Mouse (Mus musculus) stomach, embryonic 14.5 days (tissue): ENCODE results near the gene Cldn22. TPM values are rescaled to one million over a fixed set of nuclear protein-coding genes. Genes with fewer than 3 reads are reported as not detected.
A peak's percentile ranks its signal among the peaks of the same experiment; 100 is the strongest.

Experiments
- ATAC-seq: fragments of 200-750 bp; cut with Nextera tagmentation; 2 replicates; pipeline ENCODE4 v1.8.0; 2017; ENCODE audit warnings: low read depth, moderate TSS enrichment; ENCODE audit not compliant: insufficient number of reproducible peaks, insufficient read depth, low FRiP score
- H3K27ac ChIP-seq: fragments of 300-500 bp; sonication (generic); 2 replicates; pipeline ENCODE4 v1.5.1; 2014; ENCODE audit warnings: mild to moderate bottlenecking, low read length, moderate library complexity, mixed read lengths
- H3K27me3 ChIP-seq: fragments of 300-500 bp; sonication (generic); 2 replicates; pipeline ENCODE4 v1.6.1; 2014; ENCODE audit warnings: low read length, control low read depth, mixed read lengths; ENCODE audit not compliant: control insufficient read depth, insufficient read depth
- H3K36me3 ChIP-seq: fragments of 300-500 bp; sonication (generic); 2 replicates; pipeline ENCODE4 v1.6.1; 2014; ENCODE audit warnings: mild to moderate bottlenecking, control low read depth, low read length, moderate library complexity, mixed read lengths; ENCODE audit not compliant: control insufficient read depth, insufficient read depth
- H3K4me1 ChIP-seq: fragments of 300-500 bp; sonication (generic); 2 replicates; pipeline ENCODE4 v1.6.1; 2014; ENCODE audit warnings: low read length, control low read depth, mixed read lengths; ENCODE audit not compliant: control insufficient read depth, insufficient read depth
- H3K4me2 ChIP-seq: fragments of 300-500 bp; sonication (generic); replicated peaks from 2 replicates; pipeline ENCODE4 v1.6.1; 2014; ENCODE audit warnings: low read depth, low read length, control low read depth
- H3K4me3 ChIP-seq: fragments of 300-500 bp; sonication (generic); 2 replicates; pipeline ENCODE4 v1.5.1; 2014; ENCODE audit warnings: low read depth, low read length, control low read depth
- H3K9ac ChIP-seq: fragments of 300-500 bp; sonication (generic); replicated peaks from 2 replicates; pipeline ENCODE4 v1.6.1; 2014; ENCODE audit warnings: low read depth, mild to moderate bottlenecking, control low read depth, low read length, moderate library complexity, mixed read lengths
- H3K9me3 ChIP-seq: fragments of 300-500 bp; sonication (generic); 2 replicates; pipeline ENCODE4 v1.6.1; 2016; ENCODE audit warnings: low read depth, low read length, control low read depth; ENCODE audit not compliant: control insufficient read depth
- WGBS: fragments of 180-500 bp; shearing (Covaris S2); extraction: QIAGEN DNeasy Blood & Tissue Kit; methylation state at CpG from one replicate; pipeline ENCODE4 v1.1.7; 2014; 5-methylcytosine and 5-hydroxymethylcytosine counted together
- polyA plus RNA-seq: library from polyadenylated mRNA; unstranded; fragments of >200 nt; fragmentation: Nextera tagmentation; extraction: Ambion mirVana; gene quantifications from 2 replicates; pipeline ENCODE4 v1.2.1, GENCODE M21; 2014

The Cldn22 gene
- polyA plus RNA-seq, 1 experiment from 2014 or later = not detected

DNA sequence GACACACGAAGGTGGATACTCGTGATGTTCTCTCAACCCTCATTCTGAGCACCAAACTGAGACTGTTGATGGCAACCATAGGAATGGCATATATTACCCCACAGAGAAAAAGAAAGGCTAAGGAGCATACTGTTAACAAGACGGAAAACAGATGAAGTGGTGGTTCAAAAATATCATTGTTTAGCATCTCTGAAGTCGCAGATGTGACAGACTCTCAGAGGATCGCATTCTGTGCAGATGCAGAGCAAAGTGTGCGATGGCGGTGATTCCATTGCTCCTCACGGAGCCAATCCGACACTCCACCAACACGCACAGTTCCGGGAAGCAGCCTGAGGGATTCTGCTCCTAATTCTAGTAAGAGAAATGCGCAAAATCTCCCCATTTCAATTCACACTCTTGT, 35.0 kb downstream of the Cldn22 start:
- Histone ChIP-seq H3K27ac (no peak overlapping the region), H3K4me2 (no peak overlapping the region), H3K4me1 (no peaks in the 10 kb centered on the region), H3K36me3 (peaks cover 34% of the 10 kb centered on the region), H3K9ac (no peak overlapping the region), H3K9me3 (no peaks in the 10 kb centered on the region), H3K4me3 (no peak overlapping the region), H3K27me3 (no peaks in the 10 kb centered on the region)
- no peak for ATAC-seq
- WGBS = 90% methylated on average over 12 of the region's 12 CpGs

DNA sequence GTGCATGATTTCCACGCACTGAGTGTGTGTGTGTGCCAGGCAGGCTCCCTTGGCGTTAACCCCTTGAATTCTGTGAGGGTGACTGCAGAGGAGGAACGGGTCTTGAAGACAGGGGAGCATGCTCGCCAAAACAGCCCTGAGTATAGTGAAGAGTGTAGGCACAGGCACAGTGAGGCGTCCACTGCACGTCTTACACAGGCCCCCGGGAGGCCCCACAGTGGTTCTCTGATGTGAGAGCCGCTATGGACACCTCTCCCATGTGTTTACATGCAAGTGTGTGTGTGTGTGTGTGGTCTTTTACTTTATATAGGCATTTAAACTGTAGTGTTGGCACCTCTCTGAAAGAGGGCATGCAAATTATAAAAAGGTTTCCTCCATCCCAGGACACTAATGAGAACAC, 42.3 kb downstream of the Cldn22 start:
- Histone ChIP-seq H3K27me3 (no peaks in the 10 kb centered on the region), H3K9me3 (no peaks in the 10 kb centered on the region), H3K4me2 (no peak overlapping the region), H3K36me3 (peaks cover 44% of the 10 kb centered on the region), H3K27ac (no peak overlapping the region), H3K9ac (no peak overlapping the region), H3K4me3 (no peak overlapping the region), H3K4me1 (no peaks in the 10 kb centered on the region)
- no peak for ATAC-seq
- 80% methylated on average over 8 of the region's 8 CpGs for WGBS

DNA sequence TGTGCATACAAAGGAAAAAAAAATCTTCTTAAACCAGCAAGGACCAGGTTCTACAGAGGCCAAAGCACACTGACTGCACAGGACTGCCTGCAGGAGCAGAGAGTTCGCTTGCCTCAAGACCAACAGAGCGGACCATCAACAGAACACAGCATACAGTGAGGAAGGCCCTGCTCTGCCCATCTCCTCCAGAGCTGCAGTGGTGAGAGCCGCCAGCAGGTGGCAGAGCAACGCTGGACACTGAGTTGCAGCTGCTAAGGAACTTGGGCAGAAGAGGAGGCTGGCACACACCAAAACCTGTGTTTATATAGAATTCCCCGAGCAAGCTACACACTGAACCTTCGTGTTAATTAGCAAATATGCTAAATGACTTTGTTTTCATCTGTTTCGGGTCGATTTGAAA, 42.8 kb downstream of the Cldn22 start:
- Histone ChIP-seq H3K4me3 (no peak overlapping the region), H3K9ac (no peak overlapping the region), H3K36me3 (peaks cover 44% of the 10 kb centered on the region), H3K27ac (no peak overlapping the region), H3K9me3 (no peaks in the 10 kb centered on the region), H3K27me3 (no peaks in the 10 kb centered on the region), H3K4me1 (no peaks in the 10 kb centered on the region), H3K4me2 (no peak overlapping the region)
- peak; percentile 66 for ATAC-seq
- 26% methylated on average over 8 of the region's 8 CpGs for WGBS

DNA sequence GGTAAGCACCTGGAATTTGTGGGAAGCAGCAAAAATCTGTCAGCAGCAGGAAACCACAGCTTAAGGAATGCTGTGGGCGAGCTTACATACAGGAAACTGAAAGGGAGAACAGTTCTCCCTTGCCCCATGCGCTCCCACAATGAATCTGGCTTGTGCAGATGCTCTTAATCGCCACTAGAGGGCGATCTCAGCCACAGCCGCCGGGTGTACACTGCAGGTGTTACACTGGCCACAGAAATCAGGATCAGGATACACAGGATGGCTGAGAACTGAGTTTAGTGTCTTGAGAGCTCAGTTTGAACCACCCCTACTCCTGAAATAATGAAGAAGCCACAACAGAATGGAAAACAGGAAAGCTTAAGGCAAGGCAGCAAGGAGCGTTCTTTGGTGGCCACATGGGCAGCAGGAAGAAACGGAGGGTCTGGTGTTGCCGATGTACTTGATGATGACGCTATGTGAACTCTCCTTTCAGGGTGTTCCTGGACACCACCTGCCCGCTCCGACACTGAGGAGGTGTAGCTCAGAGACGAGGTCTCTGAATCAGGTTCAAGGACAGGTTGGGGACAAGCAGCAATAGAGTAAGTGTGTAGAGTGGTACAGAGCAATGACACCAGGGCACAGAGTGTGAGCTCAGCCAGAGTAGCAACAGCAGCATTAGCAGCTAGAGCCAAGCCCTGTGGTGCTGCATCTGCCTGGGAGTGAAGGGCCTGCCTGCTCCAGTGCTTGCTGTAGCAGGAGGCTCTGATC, 48.3 kb downstream of the Cldn22 start:
- 49% methylated on average over 13 of the region's 13 CpGs for WGBS
- no peaks in the 10 kb centered on the region for H3K9me3 ChIP-seq
- H3K4me1 ChIP-seq = no peaks in the 10 kb centered on the region
- no peaks in the 10 kb centered on the region for H3K27me3 ChIP-seq
- H3K27ac ChIP-seq = no peak overlapping the region
- peaks cover 31% of the 10 kb centered on the region for H3K36me3 ChIP-seq
- H3K4me3 ChIP-seq = no peak overlapping the region
- ATAC-seq = peak; percentile 47; the same call in 1 of the 2 replicates
- no peak overlapping the region for H3K9ac ChIP-seq
- no peak overlapping the region for H3K4me2 ChIP-seq

DNA sequence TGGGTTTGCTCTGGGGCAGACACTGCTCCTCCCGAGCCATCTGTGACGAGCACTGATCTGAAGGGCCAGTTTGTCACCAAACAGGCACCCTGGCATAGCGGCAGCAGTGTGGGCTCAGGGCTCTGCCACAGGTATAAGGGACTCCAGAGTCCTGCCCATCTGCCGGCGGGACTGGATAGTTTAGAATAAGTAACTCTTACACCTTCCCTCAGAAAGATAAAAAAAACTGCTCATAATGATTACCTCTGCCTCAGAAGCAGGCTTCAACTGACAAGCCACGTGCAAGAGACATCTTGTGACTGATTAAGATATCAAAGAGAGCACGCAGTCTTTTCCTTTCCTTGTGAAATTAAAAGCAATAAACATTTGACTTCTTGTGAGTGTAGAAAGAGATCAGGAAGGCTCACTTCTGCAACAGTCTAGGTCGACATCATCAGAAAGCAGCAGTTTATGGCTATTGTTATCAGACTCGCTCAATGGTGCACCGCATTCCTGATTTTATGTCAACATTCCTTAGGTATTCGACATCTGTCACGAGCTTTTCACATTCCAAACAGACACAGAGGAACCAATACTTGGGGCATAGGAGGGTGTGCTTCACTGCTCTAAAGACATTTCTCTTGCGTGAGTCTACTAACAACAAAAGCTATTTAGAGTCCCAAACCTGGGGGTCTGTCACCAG, 50.4 kb downstream of the Cldn22 start:
- WGBS = 52% methylated on average over 13 of the region's 13 CpGs
- no peak overlapping the region for H3K9ac ChIP-seq
- H3K4me1 ChIP-seq = no peaks in the 10 kb centered on the region
- no peak overlapping the region for H3K27ac ChIP-seq
- H3K4me2 ChIP-seq = no peak overlapping the region
- H3K9me3 ChIP-seq = no peaks in the 10 kb centered on the region
- ATAC-seq = no peak
- H3K27me3 ChIP-seq = no peaks in the 10 kb centered on the region
- H3K36me3 ChIP-seq = peaks cover 16% of the 10 kb centered on the region; the same call in 1 of the 2 replicates
- no peak overlapping the region for H3K4me3 ChIP-seq

Other genes with a start within 250 kb of the Cldn22 start
- gene Ing2, start 148.9 kb upstream of the Cldn22 start, polyA plus RNA-seq = 14.7 and 17.2 TPM in 2 replicates
- gene Cdkn2aip, start 110.5 kb upstream of the Cldn22 start, polyA plus RNA-seq = 23.7 and 24.2 TPM in 2 replicates
- not detected in 2 replicates for gene Cldn24, start 2.3 kb upstream of the Cldn22 start, polyA plus RNA-seq
- gene Wwc2, start 166.4 kb downstream of the Cldn22 start, polyA plus RNA-seq = 12.0 and 13.3 TPM in 2 replicates